Mouse (Mus musculus) CH12F3 (cell line): ENCODE data around the gene Gm10491.

Experiments used
- in situ Hi-C: fragments of 300-500 bp; cut with MboI; formaldehyde crosslinking; loops from 2 replicates; pipeline ENCODE4 v1.14.3; 2020; ENCODE audit warnings: low sequenced_read_pairs

Gene Gm10491

GRCm38 (mm10) chrX:7883841-7884567, 23.6 kb downstream of the Gm10491 start, which contains the start of gene Slc35a2:
Gene Slc35a2, plus strand, starts transcription at chrX:7884028.
- in situ Hi-C loops = no loop called here

DNA sequence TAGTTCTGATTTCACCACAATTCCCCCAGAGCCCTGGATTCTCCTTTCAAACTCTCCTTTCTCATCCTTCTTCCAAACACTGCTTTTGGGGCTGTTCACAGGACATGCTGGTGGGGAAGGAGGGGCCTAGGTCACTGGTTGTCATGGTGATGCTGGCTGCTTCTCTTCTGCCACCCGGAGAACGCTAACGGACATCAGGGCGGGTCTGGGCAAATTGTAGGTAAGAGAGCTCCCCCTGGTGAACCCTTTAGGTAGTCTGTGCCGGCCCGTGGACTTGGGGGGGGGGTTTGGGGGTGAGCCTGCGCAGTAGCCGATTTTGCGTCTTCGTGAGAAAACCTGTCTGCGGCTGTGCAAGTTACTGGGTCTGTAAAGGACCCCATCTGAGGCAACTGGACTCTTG, 27.8 kb downstream of the Gm10491 start:
- in situ Hi-C loops = no loop called here

DNA sequence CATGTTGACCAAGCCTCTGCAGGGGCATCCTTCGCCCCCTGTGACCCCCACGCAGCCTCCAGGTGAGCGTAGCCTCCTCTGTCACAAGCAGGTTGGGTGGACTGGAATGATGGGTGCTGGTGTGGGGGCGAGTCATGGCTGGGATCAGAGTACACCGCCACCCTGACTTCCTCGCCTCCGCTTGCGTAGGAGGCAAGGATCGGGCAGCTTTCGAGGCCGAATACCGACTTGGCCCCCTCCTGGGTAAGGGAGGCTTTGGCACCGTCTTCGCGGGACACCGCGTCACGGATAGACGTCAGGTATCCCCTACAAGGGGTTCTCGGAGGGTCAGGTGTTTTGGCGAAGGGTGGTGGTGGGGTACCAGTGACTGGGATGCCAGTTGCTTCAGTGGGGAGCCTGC, 29.1 kb downstream of the Gm10491 start:
- in situ Hi-C loops = no loop called here

GRCm38 (mm10) chrX:7878007-7878419, 29.6 kb downstream of the Gm10491 start, which contains the start of gene Pim2:
Gene Pim2, plus strand, starts transcription at chrX:7878262.
- in situ Hi-C loops = no loop called here

DNA sequence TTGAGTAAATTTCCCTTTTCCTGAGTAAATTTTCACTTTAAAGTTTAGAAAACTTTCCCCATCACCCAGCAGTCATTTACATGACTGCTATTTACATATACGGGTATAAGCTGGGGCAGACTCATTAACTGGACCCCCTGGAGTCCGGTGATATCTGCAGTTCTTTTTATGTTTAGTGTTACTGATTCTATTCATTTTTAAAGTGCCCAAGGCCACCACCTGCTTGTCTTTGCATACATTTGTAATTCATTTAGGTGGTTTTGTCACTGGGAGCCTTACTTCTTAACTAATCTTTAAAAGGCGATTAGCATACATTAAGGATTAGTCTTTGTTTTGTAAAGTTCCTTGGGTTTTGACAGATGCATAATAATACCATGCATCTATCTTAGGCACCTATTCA, 37.8 kb downstream of the Gm10491 start:
- in situ Hi-C loops = no loop called here

DNA sequence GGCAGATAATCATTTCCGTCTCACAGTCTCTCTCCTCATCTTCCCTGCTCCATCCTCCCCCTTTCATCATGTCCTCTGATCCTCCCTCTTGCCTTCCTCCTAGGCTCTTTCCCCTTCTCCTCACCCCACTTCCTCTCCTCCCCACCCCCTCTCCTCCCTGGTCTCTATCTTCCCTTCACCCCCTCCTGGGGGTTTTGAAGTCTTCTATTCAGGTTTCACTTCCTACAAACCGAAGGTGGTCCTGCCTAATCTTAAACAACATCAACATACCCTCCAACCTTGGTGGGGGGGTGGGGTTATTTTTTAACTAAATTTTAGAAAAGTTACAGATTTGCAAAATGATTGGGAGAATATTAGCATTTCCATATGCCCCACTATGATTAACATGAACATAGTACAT, 39.1 kb downstream of the Gm10491 start:
- in situ Hi-C loops = no loop called here

DNA sequence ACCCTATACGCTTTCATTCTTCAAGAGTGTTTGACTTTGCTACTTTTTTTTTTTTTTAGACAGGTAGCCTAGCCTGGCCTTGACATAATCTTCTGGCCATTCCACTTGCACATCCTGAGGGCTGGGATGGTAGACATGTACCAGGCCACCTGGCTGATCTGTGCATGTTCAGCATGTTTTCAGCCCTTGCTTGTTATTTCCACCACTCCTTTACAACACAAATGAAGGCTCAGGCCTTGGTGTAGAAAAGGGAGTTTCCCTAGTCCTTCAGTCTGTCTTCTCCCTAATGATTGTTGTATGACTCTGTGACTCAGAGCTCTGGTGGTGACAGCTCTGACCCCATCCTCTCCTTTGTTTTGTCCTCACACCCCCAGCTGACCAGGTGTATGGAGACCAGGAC, 40.5 kb downstream of the Gm10491 start:
- in situ Hi-C loops = no loop called here

GRCm38 (mm10) chrX:7865786-7866185, 41.8 kb downstream of the Gm10491 start:
- in situ Hi-C loops = no loop called here

DNA sequence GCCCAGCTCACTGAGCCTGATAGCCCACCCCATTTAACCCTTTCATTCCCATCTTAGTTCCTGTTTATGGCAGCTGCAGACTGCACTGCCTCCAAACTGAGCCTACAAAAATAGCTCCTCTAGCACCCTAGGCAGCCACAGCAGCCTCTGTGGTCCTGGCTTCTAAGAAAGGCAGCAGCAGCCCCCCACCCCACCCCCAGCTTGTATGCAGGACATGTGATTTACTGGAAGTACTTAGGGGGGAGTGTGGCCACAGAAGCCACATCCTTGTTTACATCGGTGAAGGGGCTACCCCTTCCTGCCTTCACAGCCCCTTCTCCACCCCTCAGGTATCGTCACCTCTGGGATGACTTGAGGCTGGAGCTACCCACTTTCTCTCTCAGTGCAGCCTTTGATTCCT, 42.3 kb downstream of the Gm10491 start:
- in situ Hi-C loops = no loop called here

DNA sequence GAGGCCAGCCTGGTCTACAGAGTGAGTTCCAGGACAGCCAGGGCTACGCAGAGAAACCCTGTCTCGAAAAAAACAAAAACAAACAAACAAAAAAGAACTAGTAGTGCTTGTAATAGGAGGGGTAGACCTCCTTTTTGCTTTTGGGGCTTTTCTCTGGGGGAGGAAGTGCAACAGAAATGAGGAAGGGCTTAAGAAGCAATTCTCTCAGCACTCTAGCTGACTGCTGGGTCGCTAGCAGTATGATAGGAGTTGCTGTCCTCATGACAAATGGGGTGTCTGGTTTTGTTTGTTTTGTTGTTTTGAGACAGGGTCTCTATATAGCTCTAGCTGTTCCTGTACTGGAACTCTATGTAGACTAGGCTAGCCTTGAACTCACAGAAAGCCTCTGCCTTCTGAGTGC, 43.1 kb downstream of the Gm10491 start:
- in situ Hi-C loops = no loop called here

DNA sequence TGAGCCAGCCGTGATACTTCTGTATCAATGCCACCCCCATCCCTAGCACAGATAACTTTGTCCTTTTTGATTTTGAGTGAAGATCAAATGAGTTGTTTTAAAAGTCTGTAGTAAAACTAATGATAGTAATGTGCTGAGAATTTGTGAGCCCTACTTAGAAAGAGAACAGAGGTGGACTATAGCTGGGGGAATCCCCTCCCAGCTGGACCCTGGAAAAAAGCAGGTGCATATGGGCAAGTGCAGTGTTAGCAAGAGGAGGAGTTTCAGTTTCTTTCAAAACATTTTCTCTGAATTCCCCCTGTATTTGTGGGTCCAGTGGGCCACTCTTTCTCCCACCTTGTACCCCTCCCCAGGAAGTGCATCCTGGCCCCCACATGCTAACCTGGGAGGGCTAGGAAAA, 44.5 kb downstream of the Gm10491 start:
- in situ Hi-C loops = no loop called here

DNA sequence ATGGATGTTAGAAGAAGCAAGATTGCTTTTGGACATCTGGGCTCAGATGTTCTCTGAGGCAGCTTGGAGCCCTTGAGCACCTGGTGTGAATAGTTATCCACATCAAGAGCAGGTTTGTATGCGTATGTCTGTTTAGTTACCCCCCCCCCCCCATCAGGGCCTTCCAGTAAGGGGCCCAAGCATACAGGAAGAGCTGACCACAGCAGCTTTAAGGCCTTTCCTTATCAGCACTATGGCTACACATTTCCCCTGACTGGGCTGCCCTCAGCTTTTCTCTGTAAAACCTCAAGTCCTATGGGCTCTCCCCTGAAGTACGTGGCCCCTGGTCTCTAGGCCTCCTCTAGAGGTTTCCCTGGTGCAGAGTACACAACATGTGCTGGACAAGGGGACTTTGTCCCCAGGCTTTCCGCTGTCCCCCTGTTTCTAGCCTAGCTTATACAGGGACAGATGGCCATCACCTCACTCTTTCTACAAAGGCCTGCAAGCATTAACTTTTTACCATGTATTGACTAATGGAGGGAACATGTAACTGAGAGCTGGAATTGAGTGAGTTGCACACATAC, 48.4 kb downstream of the Gm10491 start:
- in situ Hi-C loops = no loop called here
